Mouse (Mus musculus): ENCODE measurements around the gene Rbpms2. TPM values are rescaled to one million over a fixed set of nuclear protein-coding genes. Genes with fewer than 3 reads are reported as not detected.
A peak's percentile ranks its signal among the peaks of the same experiment; 100 is the strongest.

Rbpms2 gene
- polyA plus RNA-seq, 1 experiment from 2014 or later: 23.5 TPM

- Histone ChIP-seq H3K4me2 (ENCODE audit: low read depth, low read length) (peak overlapping the region; percentile 94), H3K27me3 (ENCODE audit: insufficient read depth, low read length) (no peaks in the 10 kb centered on the region), H3K9ac (replicated peaks) (peak overlapping the region; percentile 74), H3K4me3 (ENCODE audit: low read depth, low read length) (peak overlapping the region; percentile 85), H3K27ac (ENCODE audit: low read depth) (peak overlapping the region; percentile 66), H3K9me3 (ENCODE audit: low read length) (no peaks in the 10 kb centered on the region), H3K4me1 (ENCODE audit: insufficient read depth) (peaks cover 24% of the 10 kb centered on the region), H3K36me3 (replicated peaks; ENCODE audit: insufficient read depth, low read length) (peaks cover 16% of the 10 kb centered on the region)
- no peak for TF ChIP-seq EP300 (IDR thresholded peaks at IDR 0.05; ENCODE audit: low read depth)
- no peak for TF ChIP-seq CTCF (IDR thresholded peaks at IDR 0.05; ENCODE audit: low read depth)
- DNase-seq (no peak), ATAC-seq (peak; percentile 17)
- 0% methylated on average over 6 of the region's 6 CpGs for WGBS (ENCODE audit: insufficient replicate concordance)
Measured at GRCm38 (mm10) chr9:65587270-65587572, 42.2 kb upstream of the Rbpms2 start.

DNA sequence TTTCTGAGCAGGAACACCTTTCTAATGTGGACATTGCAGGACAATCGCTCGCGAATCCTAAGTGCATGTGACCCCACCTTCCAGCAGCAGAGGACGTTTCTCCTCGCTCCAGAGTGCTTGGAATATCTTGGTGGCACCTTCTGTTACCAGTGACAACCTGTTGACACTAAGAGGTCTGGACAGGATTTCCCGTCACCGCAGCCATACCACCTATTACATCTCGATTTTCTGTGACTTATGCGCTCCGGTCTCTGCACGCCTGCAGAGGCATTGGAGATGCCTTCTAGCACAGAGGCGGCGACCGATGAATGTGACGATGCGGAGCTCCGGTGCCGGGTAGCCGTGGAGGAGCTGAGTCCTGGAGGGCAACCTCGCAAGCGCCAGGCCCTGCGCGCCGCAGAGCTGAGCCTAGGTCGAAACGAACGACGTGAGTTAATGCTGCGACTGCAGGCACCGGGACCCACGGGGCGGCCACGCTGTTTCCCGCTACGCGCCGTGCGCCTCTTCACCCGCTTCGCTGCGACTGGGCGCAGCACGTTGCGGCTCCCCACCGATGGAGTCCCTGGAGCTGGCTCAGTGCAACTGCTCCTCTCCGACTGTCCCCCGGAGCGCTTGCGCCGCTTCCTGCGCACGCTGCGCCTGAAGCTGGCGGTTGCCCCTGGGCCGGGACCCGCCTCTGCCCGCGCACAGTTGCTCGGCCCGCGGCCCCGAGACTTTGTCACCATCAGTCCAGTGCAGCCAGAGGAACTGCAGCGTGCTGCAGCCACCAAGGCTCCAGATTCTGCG, 41.7 kb upstream of the Rbpms2 start:
- Histone ChIP-seq H3K36me3 (replicated peaks; ENCODE audit: insufficient read depth, low read length) (peaks cover 20% of the 10 kb centered on the region), H3K9ac (replicated peaks) (peak overlapping the region; percentile 74), H3K9me3 (ENCODE audit: low read length) (no peaks in the 10 kb centered on the region), H3K27me3 (ENCODE audit: insufficient read depth, low read length) (no peaks in the 10 kb centered on the region), H3K4me3 (ENCODE audit: low read depth, low read length) (peak overlapping the region; percentile 85), H3K4me2 (ENCODE audit: low read depth, low read length) (peak overlapping the region; percentile 94), H3K27ac (ENCODE audit: low read depth) (peak overlapping the region; percentile 66), H3K4me1 (ENCODE audit: insufficient read depth) (peaks cover 24% of the 10 kb centered on the region)
- WGBS (ENCODE audit: insufficient replicate concordance): under 1% methylated on average over 64 of the region's 64 CpGs
- peak; percentile 33 for ATAC-seq
- DNase-seq: peak; percentile 57
- TF ChIP-seq CTCF (IDR thresholded peaks at IDR 0.05; ENCODE audit: low read depth) (no peak), EP300 (IDR thresholded peaks at IDR 0.05; ENCODE audit: low read depth) (no peak)

DNA sequence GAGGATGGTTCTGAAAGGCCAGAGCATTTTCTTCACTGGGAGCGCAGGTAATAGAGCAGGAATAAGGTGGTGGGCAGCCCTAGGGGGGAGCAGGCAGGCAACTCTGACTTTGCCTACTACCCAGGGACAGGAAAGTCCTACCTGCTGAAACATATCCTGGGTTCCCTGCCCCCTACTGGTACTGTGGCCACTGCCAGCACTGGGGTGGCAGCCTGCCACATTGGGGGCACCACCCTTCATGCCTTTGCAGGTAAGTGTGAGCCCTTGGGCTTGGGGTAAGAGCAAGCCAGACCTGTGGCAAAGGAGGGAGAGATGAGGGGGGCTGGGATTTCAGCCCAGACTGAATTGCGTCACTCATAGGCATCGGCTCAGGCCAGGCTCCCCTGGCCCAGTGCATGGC, 40.4 kb upstream of the Rbpms2 start:
- Histone ChIP-seq H3K4me3 (ENCODE audit: low read depth, low read length) (peak overlapping the region; percentile 85), H3K9ac (replicated peaks) (no peak overlapping the region)
- 74% methylated on average over 3 of the region's 3 CpGs for WGBS (ENCODE audit: insufficient replicate concordance)

GRCm38 (mm10) chr9:65592721-65593120, 36.7 kb upstream of the Rbpms2 start:
- DNase-seq (no peak), ATAC-seq (no peak)
- no peak overlapping the region for H3K4me3 ChIP-seq (ENCODE audit: low read depth, low read length)
- 85% methylated on average over 3 of the region's 3 CpGs for WGBS (ENCODE audit: insufficient replicate concordance)
- no peak overlapping the region for H3K9ac ChIP-seq (replicated peaks)
- H3K4me1 ChIP-seq (ENCODE audit: insufficient read depth): peaks cover 10% of the 10 kb centered on the region
- no peaks in the 10 kb centered on the region for H3K9me3 ChIP-seq (ENCODE audit: low read length)
- H3K36me3 ChIP-seq (replicated peaks; ENCODE audit: insufficient read depth, low read length): peaks cover 39% of the 10 kb centered on the region
- H3K27me3 ChIP-seq (ENCODE audit: insufficient read depth, low read length): no peaks in the 10 kb centered on the region
- no peak overlapping the region for H3K27ac ChIP-seq (ENCODE audit: low read depth)
- H3K4me2 ChIP-seq (ENCODE audit: low read depth, low read length): no peak overlapping the region
- TF ChIP-seq EP300 (IDR thresholded peaks at IDR 0.05; ENCODE audit: low read depth): no peak
- no peak for TF ChIP-seq CTCF (IDR thresholded peaks at IDR 0.05; ENCODE audit: low read depth)

More for the DNA sequence above, 40.4 kb upstream of the Rbpms2 start:
- Histone ChIP-seq H3K36me3 (replicated peaks; ENCODE audit: insufficient read depth, low read length) (peaks cover 32% of the 10 kb centered on the region), H3K27me3 (ENCODE audit: insufficient read depth, low read length) (no peaks in the 10 kb centered on the region), H3K4me2 (ENCODE audit: low read depth, low read length) (peak overlapping the region; percentile 94), H3K9me3 (ENCODE audit: low read length) (no peaks in the 10 kb centered on the region), H3K27ac (ENCODE audit: low read depth) (no peak overlapping the region), H3K4me1 (ENCODE audit: insufficient read depth) (peaks cover 20% of the 10 kb centered on the region)
- ATAC-seq: no peak
- no peak for DNase-seq
- TF ChIP-seq CTCF (IDR thresholded peaks at IDR 0.05; ENCODE audit: low read depth): peak; percentile 27
- TF ChIP-seq EP300 (IDR thresholded peaks at IDR 0.05; ENCODE audit: low read depth): no peak

GRCm38 (mm10) chr9:65593596-65593995, 35.9 kb upstream of the Rbpms2 start:
- TF ChIP-seq CTCF (IDR thresholded peaks at IDR 0.05; ENCODE audit: low read depth) (no peak), EP300 (IDR thresholded peaks at IDR 0.05; ENCODE audit: low read depth) (no peak)

GRCm38 (mm10) chr9:65598765-65599249, 30.6 kb upstream of the Rbpms2 start:
- 28% methylated on average over 9 of the region's 11 CpGs for WGBS (ENCODE audit: insufficient replicate concordance)
- H3K4me2 ChIP-seq (ENCODE audit: low read depth, low read length): peak overlapping the region; percentile 42
- H3K4me3 ChIP-seq (ENCODE audit: low read depth, low read length): peak overlapping the region; percentile 19; the same call in 1 of the 2 replicates

More at GRCm38 (mm10) chr9:65593596-65593995, 35.9 kb upstream of the Rbpms2 start:
- Histone ChIP-seq H3K9me3 (ENCODE audit: low read length) (no peaks in the 10 kb centered on the region), H3K36me3 (replicated peaks; ENCODE audit: insufficient read depth, low read length) (peaks cover 39% of the 10 kb centered on the region), H3K27me3 (ENCODE audit: insufficient read depth, low read length) (no peaks in the 10 kb centered on the region), H3K27ac (ENCODE audit: low read depth) (no peak overlapping the region), H3K9ac (replicated peaks) (no peak overlapping the region), H3K4me2 (ENCODE audit: low read depth, low read length) (no peak overlapping the region), H3K4me1 (ENCODE audit: insufficient read depth) (peaks cover 8% of the 10 kb centered on the region), H3K4me3 (ENCODE audit: low read depth, low read length) (no peak overlapping the region)
- 89% methylated on average over 9 of the region's 9 CpGs for WGBS (ENCODE audit: insufficient replicate concordance)
- ATAC-seq (no peak), DNase-seq (no peak)

More at GRCm38 (mm10) chr9:65598765-65599249, 30.6 kb upstream of the Rbpms2 start:
- no peak for ATAC-seq
- H3K27me3 ChIP-seq (ENCODE audit: insufficient read depth, low read length): no peaks in the 10 kb centered on the region
- peak; percentile 60 for DNase-seq
- H3K36me3 ChIP-seq (replicated peaks; ENCODE audit: insufficient read depth, low read length): peaks cover 8% of the 10 kb centered on the region
- H3K9ac ChIP-seq (replicated peaks): no peak overlapping the region
- H3K27ac ChIP-seq (ENCODE audit: low read depth): no peak overlapping the region
- no peaks in the 10 kb centered on the region for H3K9me3 ChIP-seq (ENCODE audit: low read length)
- no peaks in the 10 kb centered on the region for H3K4me1 ChIP-seq (ENCODE audit: insufficient read depth)
- TF ChIP-seq CTCF (IDR thresholded peaks at IDR 0.05; ENCODE audit: low read depth) (peak; percentile 68), EP300 (IDR thresholded peaks at IDR 0.05; ENCODE audit: low read depth) (no peak)
